Mouse (Mus musculus) spleen, embryonic (tissue): ENCODE data around the gene Eva1a.

Experiments used
- CTCF ChIA-PET: fragments of 350-600 bp; sonication (Branson Sonifier 250); formaldehyde crosslinking; loops from one replicate; lab custom pipeline; 2022; lab: Charles Lee

Eva1a gene

DNA sequence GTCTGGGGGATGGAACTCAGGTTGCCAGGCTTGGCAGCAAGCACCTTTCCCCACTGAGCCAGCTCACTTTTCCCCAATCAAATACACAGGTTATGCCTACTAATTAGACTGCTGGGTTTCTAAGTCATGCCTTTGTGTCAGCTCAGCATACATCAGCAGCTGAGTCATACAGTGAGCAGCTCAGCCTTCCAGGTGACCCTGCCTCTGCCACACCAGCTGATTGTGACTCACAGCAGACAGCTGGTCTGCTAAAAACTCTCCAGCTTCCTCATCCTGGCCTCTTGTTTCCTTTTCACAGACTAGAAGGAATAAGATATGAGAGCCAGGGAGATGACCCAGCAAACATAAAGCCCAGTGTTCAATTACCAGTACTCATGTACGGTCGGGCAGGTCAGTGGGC lies 84.3 kb downstream of the Eva1a start:
- CTCF ChIA-PET: no interaction called here

DNA sequence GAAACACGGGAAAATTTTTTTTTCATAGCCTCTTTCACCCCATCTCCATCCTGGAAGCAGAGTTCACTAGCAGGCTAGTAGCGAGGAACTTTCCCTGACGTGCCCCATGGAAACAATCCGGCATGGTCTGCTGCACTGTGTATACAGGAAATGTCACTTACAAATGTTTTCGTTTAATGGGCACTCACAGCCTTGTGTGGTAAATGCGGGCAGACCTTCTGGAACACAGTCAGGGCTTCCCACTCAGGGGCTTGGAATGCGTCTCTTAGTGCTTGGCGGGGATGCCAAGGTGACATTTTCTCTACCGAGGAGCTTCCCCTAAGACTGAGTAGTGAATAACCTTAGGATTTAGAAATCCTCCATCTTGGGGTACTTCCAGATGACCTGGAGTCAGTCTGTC lies 87.0 kb downstream of the Eva1a start:
- CTCF ChIA-PET: no interaction called here

DNA sequence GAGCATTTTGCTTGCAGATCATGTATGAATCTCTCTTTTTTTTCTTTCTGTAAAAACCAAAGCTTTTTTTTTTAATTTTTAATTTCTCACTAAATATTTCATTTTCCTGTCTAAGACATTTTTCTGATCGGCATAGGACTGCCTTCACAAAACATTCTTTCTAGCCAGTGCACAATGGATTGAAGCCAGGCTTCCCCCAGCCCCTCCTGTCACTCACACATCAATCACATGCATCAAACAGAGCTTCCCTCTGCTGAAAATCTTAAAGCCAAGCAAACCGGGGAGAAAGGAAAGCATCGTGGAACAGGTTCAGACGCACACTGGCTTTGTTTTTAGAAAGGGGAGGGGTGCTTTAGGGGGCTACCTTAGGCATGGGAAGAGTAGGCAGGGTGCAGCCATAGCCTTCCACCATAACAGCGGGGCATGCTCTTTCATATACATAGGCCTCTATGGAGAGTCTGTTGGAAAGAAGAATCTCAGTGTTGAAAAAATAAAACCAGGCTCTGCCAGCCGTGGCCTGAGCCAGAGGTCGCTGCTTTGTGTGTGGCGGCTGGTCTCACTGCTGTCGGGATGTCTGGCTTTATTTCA lies 88.9 kb downstream of the Eva1a start:
- CTCF ChIA-PET: no interaction called here

DNA sequence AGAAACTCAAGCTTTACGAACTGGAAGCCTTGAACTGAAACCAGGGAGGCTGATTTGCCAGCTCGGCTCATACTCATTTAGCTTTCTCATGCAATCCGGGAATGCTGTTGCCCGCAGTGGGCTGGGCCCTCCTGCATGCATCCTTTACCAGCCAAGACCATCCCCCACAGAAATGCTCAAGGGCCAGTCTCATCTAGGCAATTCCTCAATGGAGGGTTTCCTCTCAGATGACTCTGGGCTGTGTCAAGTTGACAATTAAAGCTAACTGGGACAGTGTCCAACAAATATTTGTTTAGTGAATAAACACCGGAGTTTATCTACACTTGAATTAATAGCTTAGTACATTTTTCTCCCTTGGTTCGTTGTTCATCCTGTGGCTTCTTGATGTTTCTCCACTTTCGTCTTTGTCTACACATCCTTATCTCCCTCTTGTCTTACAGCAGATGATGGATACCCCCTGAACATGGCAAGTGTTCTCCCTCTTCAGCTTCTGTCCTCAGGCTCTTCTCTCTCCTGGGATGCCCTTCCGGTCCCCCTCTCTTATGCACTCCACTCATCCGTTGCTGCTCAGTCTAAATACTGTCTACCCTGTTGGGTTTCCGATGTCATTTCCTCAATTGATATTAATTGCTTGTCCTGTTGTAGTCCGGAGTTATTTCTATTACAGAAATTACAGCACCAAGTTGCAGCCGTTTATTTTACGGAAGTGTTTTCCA lies 92.2 kb downstream of the Eva1a start:
- CTCF ChIA-PET: no interaction called here

DNA sequence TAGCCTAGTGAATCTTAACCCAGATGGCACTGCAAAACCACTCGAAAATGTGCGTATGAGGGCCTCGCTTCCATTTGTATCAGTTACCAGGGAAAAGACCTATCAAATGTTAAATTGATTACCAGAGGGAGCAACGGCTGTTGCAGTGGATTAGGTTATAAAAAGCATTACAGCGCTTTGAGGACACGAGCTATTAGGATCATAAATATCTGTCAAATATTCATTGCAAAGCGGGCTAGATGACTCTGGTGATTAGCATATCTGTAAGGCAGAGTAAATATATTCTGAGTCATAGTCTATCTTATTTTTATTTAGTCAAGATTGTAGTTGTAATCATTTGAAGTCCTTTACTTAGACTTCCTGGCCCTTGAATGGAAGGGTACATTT lies 92.7 kb downstream of the Eva1a start:
- CTCF ChIA-PET: no interaction called here

DNA sequence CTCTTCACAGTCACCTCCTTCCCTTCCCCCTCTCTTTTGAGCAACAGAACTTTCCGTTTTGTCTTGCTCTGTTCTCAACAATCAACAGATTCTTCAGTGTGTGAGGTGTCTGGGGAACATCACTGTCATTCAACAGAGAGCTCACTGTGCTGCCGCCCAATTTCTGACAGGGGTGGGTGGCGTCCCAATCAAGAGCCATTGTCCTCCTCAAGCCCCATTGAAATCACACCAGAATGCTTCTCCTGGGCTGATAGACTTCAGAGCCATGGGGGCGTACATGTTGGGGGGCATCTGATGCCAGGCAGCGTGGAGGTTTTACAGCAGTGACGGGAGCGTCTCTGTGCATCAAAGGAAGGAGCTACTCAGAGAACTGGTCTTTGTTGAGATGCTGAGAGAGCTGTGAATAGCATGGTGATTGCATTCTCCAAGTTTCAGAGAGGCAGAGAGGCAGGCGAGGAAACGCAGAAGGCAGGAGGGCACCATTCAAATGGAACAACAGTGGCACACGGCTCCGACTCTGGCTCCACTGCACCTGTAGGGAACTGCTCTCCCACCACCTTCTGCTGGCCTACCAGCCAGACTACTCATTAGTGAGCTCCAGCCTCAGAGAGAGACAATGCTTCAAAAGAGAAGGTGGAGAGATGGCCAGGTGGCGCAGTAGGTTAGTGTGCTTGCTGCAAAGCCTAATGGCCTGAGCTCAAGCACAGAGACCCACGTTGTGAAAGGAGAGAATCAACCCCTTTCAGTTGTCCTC lies 95.3 kb downstream of the Eva1a start:
- CTCF ChIA-PET: no interaction called here
